Mouse (Mus musculus) stomach, embryonic 14.5 days (tissue): ENCODE results near the gene Krtap4-8. TPM values are rescaled to one million over a fixed set of nuclear protein-coding genes. Genes with fewer than 3 reads are reported as not detected.
"Not testable (repeated sequence)": the region's sequence is repeated elsewhere in the genome, so short reads cannot be mapped to it uniquely, and the experiment has no call there.

Experiments used
- ATAC-seq: fragments of 200-750 bp; cut with Nextera tagmentation; 2 replicates; pipeline ENCODE4 v1.8.0; 2017; ENCODE audit warnings: low read depth, moderate TSS enrichment; ENCODE audit not compliant: insufficient number of reproducible peaks, insufficient read depth, low FRiP score
- H3K27ac ChIP-seq: fragments of 300-500 bp; sonication (generic); 2 replicates; pipeline ENCODE4 v1.5.1; 2014; ENCODE audit warnings: mild to moderate bottlenecking, low read length, moderate library complexity, mixed read lengths
- H3K27me3 ChIP-seq: fragments of 300-500 bp; sonication (generic); 2 replicates; pipeline ENCODE4 v1.6.1; 2014; ENCODE audit warnings: low read length, control low read depth, mixed read lengths; ENCODE audit not compliant: control insufficient read depth, insufficient read depth
- H3K36me3 ChIP-seq: fragments of 300-500 bp; sonication (generic); 2 replicates; pipeline ENCODE4 v1.6.1; 2014; ENCODE audit warnings: mild to moderate bottlenecking, control low read depth, low read length, moderate library complexity, mixed read lengths; ENCODE audit not compliant: control insufficient read depth, insufficient read depth
- H3K4me1 ChIP-seq: fragments of 300-500 bp; sonication (generic); 2 replicates; pipeline ENCODE4 v1.6.1; 2014; ENCODE audit warnings: low read length, control low read depth, mixed read lengths; ENCODE audit not compliant: control insufficient read depth, insufficient read depth
- H3K4me2 ChIP-seq: fragments of 300-500 bp; sonication (generic); replicated peaks from 2 replicates; pipeline ENCODE4 v1.6.1; 2014; ENCODE audit warnings: low read depth, low read length, control low read depth
- H3K4me3 ChIP-seq: fragments of 300-500 bp; sonication (generic); 2 replicates; pipeline ENCODE4 v1.5.1; 2014; ENCODE audit warnings: low read depth, low read length, control low read depth
- H3K9ac ChIP-seq: fragments of 300-500 bp; sonication (generic); replicated peaks from 2 replicates; pipeline ENCODE4 v1.6.1; 2014; ENCODE audit warnings: low read depth, mild to moderate bottlenecking, control low read depth, low read length, moderate library complexity, mixed read lengths
- H3K9me3 ChIP-seq: fragments of 300-500 bp; sonication (generic); 2 replicates; pipeline ENCODE4 v1.6.1; 2016; ENCODE audit warnings: low read depth, low read length, control low read depth; ENCODE audit not compliant: control insufficient read depth
- WGBS: fragments of 180-500 bp; shearing (Covaris S2); extraction: QIAGEN DNeasy Blood & Tissue Kit; methylation state at CpG from one replicate; pipeline ENCODE4 v1.1.7; 2014; 5-methylcytosine and 5-hydroxymethylcytosine counted together
- polyA plus RNA-seq: library from polyadenylated mRNA; unstranded; fragments of >200 nt; fragmentation: Nextera tagmentation; extraction: Ambion mirVana; gene quantifications from 2 replicates; pipeline ENCODE4 v1.2.1, GENCODE M21; 2014

Krtap4-8 gene
- not detected in 2 replicates for polyA plus RNA-seq

- WGBS: 90% methylated on average over 2 of the region's 2 CpGs
These were observed at the start of gene Krtap4-8 for GRCm38 (mm10) chr11:99780604-99781003. TSS of gene Krtap4-8 (minus strand) at chr11:99780704.

GRCm38 (mm10) chr11:99815566-99815965 is 35.1 kb upstream of the Krtap4-8 start, which contains the start of gene Gm11564:
TSS of gene Gm11564 (minus strand) at chr11:99815666.
- not testable (repeated sequence) for H3K36me3 ChIP-seq, H3K4me2 ChIP-seq, H3K9ac ChIP-seq, H3K9me3 ChIP-seq, H3K27ac ChIP-seq, H3K4me1 ChIP-seq, H3K27me3 ChIP-seq, H3K4me3 ChIP-seq, ATAC-seq
- 81% methylated on average over 2 of the region's 2 CpGs for WGBS

More at GRCm38 (mm10) chr11:99780604-99781003, at the start of gene Krtap4-8:
- Histone ChIP-seq H3K4me3 (no peak within 1 kb of the TSS), H3K9me3 (no peaks in the 10 kb centered on the region), H3K4me1 (0 out of 2 replicates have a peak, but pooled peaks cover 4% of the 10 kb centered on the region), H3K9ac (no peak within 1 kb of the TSS), H3K4me2 (no peak within 1 kb of the TSS), H3K27ac (no peak within 1 kb of the TSS), H3K36me3 (no peaks in the 10 kb centered on the region), H3K27me3 (no peaks in the 10 kb centered on the region)
- no peak for ATAC-seq

- not testable (repeated sequence) for ATAC-seq, H3K4me2 ChIP-seq, H3K9ac ChIP-seq, H3K4me3 ChIP-seq, H3K27me3 ChIP-seq, H3K4me1 ChIP-seq, H3K27ac ChIP-seq, H3K9me3 ChIP-seq, H3K36me3 ChIP-seq
These were observed 29.3 kb upstream of the Krtap4-8 start, which contains the start of gene Krtap4-13 for GRCm38 (mm10) chr11:99809792-99810191. TSS of gene Krtap4-13 (minus strand) at chr11:99809892.

GRCm38 (mm10) chr11:99804346-99804745 is 23.8 kb upstream of the Krtap4-8 start, which contains the start of gene Gm11554:
TSS of gene Gm11554 (minus strand) at chr11:99804446.
- WGBS: no CpG with 5 or more reads among the region's 1 CpGs
- H3K36me3 ChIP-seq, ATAC-seq, H3K4me1 ChIP-seq, H3K4me3 ChIP-seq, H3K9me3 ChIP-seq, H3K9ac ChIP-seq, H3K4me2 ChIP-seq, H3K27ac ChIP-seq, H3K27me3 ChIP-seq: not testable (repeated sequence)

- no CpG with 5 or more reads among the region's 1 CpGs for WGBS
- not testable (repeated sequence) for H3K27me3 ChIP-seq, H3K4me1 ChIP-seq, H3K4me2 ChIP-seq, H3K9ac ChIP-seq, H3K27ac ChIP-seq, H3K36me3 ChIP-seq, H3K4me3 ChIP-seq, ATAC-seq, H3K9me3 ChIP-seq
These were observed 18.3 kb upstream of the Krtap4-8 start, which contains the start of gene Gm11569 for GRCm38 (mm10) chr11:99798832-99799231. TSS of gene Gm11569 (minus strand) at chr11:99798932.

- Histone ChIP-seq H3K9me3 (no peaks in the 10 kb centered on the region), H3K36me3 (no peaks in the 10 kb centered on the region), H3K4me3 (no peak within 1 kb of the TSS), H3K4me2 (no peak within 1 kb of the TSS), H3K27ac (no peak within 1 kb of the TSS), H3K9ac (no peak within 1 kb of the TSS), H3K4me1 (no peaks in the 10 kb centered on the region), H3K27me3 (no peaks in the 10 kb centered on the region)
- ATAC-seq: no peak
- 75% methylated on average over 2 of the region's 2 CpGs for WGBS
These were observed 12.9 kb upstream of the Krtap4-8 start, which contains the start of gene Gm11596 for GRCm38 (mm10) chr11:99793367-99793766. TSS of gene Gm11596 (minus strand) at chr11:99793467.

GRCm38 (mm10) chr11:99784900-99785299 is 4.4 kb upstream of the Krtap4-8 start, which contains the start of gene Krtap4-9:
TSS of gene Krtap4-9 (plus strand) at chr11:99785200.
- not testable (repeated sequence) for H3K27ac ChIP-seq, H3K4me2 ChIP-seq, H3K36me3 ChIP-seq, H3K9me3 ChIP-seq, H3K4me3 ChIP-seq, H3K9ac ChIP-seq, H3K27me3 ChIP-seq, H3K4me1 ChIP-seq, ATAC-seq

- 54% methylated on average over 7 of the region's 7 CpGs for WGBS
- H3K27ac ChIP-seq: no peak overlapping the region
- no peak for ATAC-seq
- no peak overlapping the region for H3K4me2 ChIP-seq
- no peaks in the 10 kb centered on the region for H3K27me3 ChIP-seq
- H3K36me3 ChIP-seq: no peaks in the 10 kb centered on the region
- H3K4me3 ChIP-seq: no peak overlapping the region
- H3K9me3 ChIP-seq: no peaks in the 10 kb centered on the region
- no peak overlapping the region for H3K9ac ChIP-seq
- 0 out of 2 replicates have a peak, but pooled peaks cover 4% of the 10 kb centered on the region for H3K4me1 ChIP-seq
These were observed 2.1 kb downstream of the Krtap4-8 start for GRCm38 (mm10) chr11:99778401-99778800.

- not testable (repeated sequence) for H3K9me3 ChIP-seq, H3K4me1 ChIP-seq, H3K4me3 ChIP-seq, H3K36me3 ChIP-seq, ATAC-seq, H3K4me2 ChIP-seq, H3K27ac ChIP-seq, H3K27me3 ChIP-seq, H3K9ac ChIP-seq
These were observed 7.7 kb downstream of the Krtap4-8 start, which contains the start of gene Gm11595 for GRCm38 (mm10) chr11:99772813-99773212. TSS of gene Gm11595 (minus strand) at chr11:99772913.
